Mouse (Mus musculus) heart, adult 2 months (tissue): Measurements from ENCODE around the gene Cops7a.

Experiments used
- CTCF ChIP-seq: fragments of 200-600 bp; IDR thresholded peaks from 2 replicates; pipeline ENCODE4 v1.8.1; 2022; ENCODE audit warnings: antibody characterized with exemption, mild to moderate bottlenecking, moderate library complexity
- EP300 ChIP-seq: fragments of 200-500 bp; IDR thresholded peaks from 2 replicates; pipeline ENCODE4 v1.6.1; 2011; ENCODE audit warnings: low read depth, low read length, control low read depth; ENCODE audit not compliant: insufficient read depth

GRCm38 (mm10) chr6:124961021-124961420 lies 4.3 kb downstream of the Cops7a start:
- no peak for TF ChIP-seq CTCF
- TF ChIP-seq EP300, result no peak
